Mouse (Mus musculus) fibroblast of lung, adult 2 months (primary cell): ENCODE measurements around the gene Smoc2.
A peak's percentile ranks its signal among the peaks of the same experiment; 100 is the strongest.

ENCODE experiments used
- DNase-seq: peaks from one replicate; pipeline ENCODE4 v3.0.0-alpha.2; 2011; ENCODE audit warnings: low read depth

Smoc2 gene

GRCm38 (mm10) chr17:14277310-14277709 lies 2.0 kb upstream of the Smoc2 start:
- DNase-seq = no peak

- no peak for DNase-seq
Observed at GRCm38 (mm10) chr17:14279966-14280300, 627 bp downstream of the Smoc2 start.

- peak; percentile 35 for DNase-seq
Observed at GRCm38 (mm10) chr17:14280425-14280833, 1.1 kb downstream of the Smoc2 start.

GRCm38 (mm10) chr17:14288015-14288616 lies 8.8 kb downstream of the Smoc2 start:
- no peak for DNase-seq

- DNase-seq = no peak
Observed at GRCm38 (mm10) chr17:14293617-14294016, 14.3 kb downstream of the Smoc2 start.

GRCm38 (mm10) chr17:14295146-14295545 lies 15.8 kb downstream of the Smoc2 start:
- DNase-seq = no peak

GRCm38 (mm10) chr17:14300361-14300760 lies 21.1 kb downstream of the Smoc2 start:
- no peak for DNase-seq

- DNase-seq = no peak
Observed at GRCm38 (mm10) chr17:14301491-14302344, 22.4 kb downstream of the Smoc2 start.

GRCm38 (mm10) chr17:14302356-14302755 lies 23.1 kb downstream of the Smoc2 start:
- no peak for DNase-seq

GRCm38 (mm10) chr17:14303722-14304121 lies 24.4 kb downstream of the Smoc2 start:
- no peak for DNase-seq

- DNase-seq = no peak
Observed at GRCm38 (mm10) chr17:14309884-14310283, 30.6 kb downstream of the Smoc2 start.

GRCm38 (mm10) chr17:14312440-14312839 lies 33.1 kb downstream of the Smoc2 start:
- peak; percentile 35 for DNase-seq

- DNase-seq = no peak
Observed at GRCm38 (mm10) chr17:14314308-14314707, 35.0 kb downstream of the Smoc2 start.

- DNase-seq = no peak
Observed at GRCm38 (mm10) chr17:14316536-14316935, 37.2 kb downstream of the Smoc2 start.

- DNase-seq = no peak
Observed at GRCm38 (mm10) chr17:14317439-14317838, 38.1 kb downstream of the Smoc2 start.

GRCm38 (mm10) chr17:14326156-14326555 lies 46.9 kb downstream of the Smoc2 start:
- no peak for DNase-seq

GRCm38 (mm10) chr17:14328037-14328436 lies 48.7 kb downstream of the Smoc2 start:
- DNase-seq = no peak

GRCm38 (mm10) chr17:14330498-14330897 lies 51.2 kb downstream of the Smoc2 start:
- no peak for DNase-seq

GRCm38 (mm10) chr17:14339932-14340557 lies 60.7 kb downstream of the Smoc2 start:
- DNase-seq = peak; percentile 75

- DNase-seq = peak; percentile 35
Observed at GRCm38 (mm10) chr17:14340736-14341135, 61.4 kb downstream of the Smoc2 start.

GRCm38 (mm10) chr17:14342511-14342910 lies 63.2 kb downstream of the Smoc2 start:
- no peak for DNase-seq

- no peak for DNase-seq
Observed at GRCm38 (mm10) chr17:14343442-14343841, 64.1 kb downstream of the Smoc2 start.

GRCm38 (mm10) chr17:14345556-14345955 lies 66.2 kb downstream of the Smoc2 start:
- DNase-seq = no peak
